Mouse (Mus musculus) stomach, embryonic 15.5 days (tissue): ENCODE results near the gene Six5. TPM values are rescaled to one million over a fixed set of nuclear protein-coding genes. Genes with fewer than 3 reads are reported as not detected.
"Not testable (repeated sequence)": the region's sequence is repeated elsewhere in the genome, so short reads cannot be mapped to it uniquely, and the experiment has no call there.

Source experiments
- ATAC-seq: fragments of 200-750 bp; cut with Nextera tagmentation; 2 replicates; pipeline ENCODE4 v1.8.0; 2017; ENCODE audit warnings: low read depth, moderate number of reproducible peaks, moderate TSS enrichment; ENCODE audit not compliant: insufficient read depth, low FRiP score
- H3K27ac ChIP-seq: fragments of 300-500 bp; sonication (generic); 2 replicates; pipeline ENCODE4 v1.5.1; 2015; ENCODE audit warnings: mild to moderate bottlenecking, inconsistent platforms
- H3K27me3 ChIP-seq: fragments of 300-500 bp; sonication (generic); replicated peaks from 2 replicates; pipeline ENCODE4 v1.6.1; 2015; ENCODE audit warnings: inconsistent platforms
- H3K36me3 ChIP-seq: fragments of 300-500 bp; sonication (generic); 2 replicates; pipeline ENCODE4 v1.6.1; 2015; ENCODE audit warnings: inconsistent platforms
- H3K4me1 ChIP-seq: fragments of 300-500 bp; sonication (generic); 2 replicates; pipeline ENCODE4 v1.6.1; 2015; ENCODE audit warnings: inconsistent platforms
- H3K4me2 ChIP-seq: fragments of 300-500 bp; sonication (generic); 2 replicates; pipeline ENCODE4 v1.6.1; 2015; ENCODE audit warnings: mild to moderate bottlenecking, inconsistent platforms
- H3K4me3 ChIP-seq: fragments of 300-500 bp; sonication (generic); replicated peaks from 2 replicates; pipeline ENCODE4 v1.5.1; 2015; ENCODE audit warnings: inconsistent platforms
- H3K9ac ChIP-seq: fragments of 300-500 bp; sonication (generic); 2 replicates; pipeline ENCODE4 v1.6.1; 2015; ENCODE audit warnings: inconsistent platforms
- H3K9me3 ChIP-seq: fragments of 300-500 bp; sonication (generic); 2 replicates; pipeline ENCODE4 v1.6.1; 2016; ENCODE audit warnings: inconsistent platforms
- WGBS: fragments of 180-500 bp; shearing (Covaris S2); methylation state at CpG from one replicate; pipeline ENCODE4 v1.1.7; 2015; 5-methylcytosine and 5-hydroxymethylcytosine counted together
- polyA plus RNA-seq: library from polyadenylated mRNA; unstranded; fragments of >200 nt; fragmentation: Nextera tagmentation; extraction: Ambion mirVana; gene quantifications from 2 replicates; pipeline ENCODE4 v1.2.1, GENCODE M21; 2015

Six5 gene
- polyA plus RNA-seq, 1 experiment from 2014 or later = 10.8 TPM

- H3K9ac ChIP-seq = no peak overlapping the region
- H3K27me3 ChIP-seq = no peaks in the 10 kb centered on the region
- no peak overlapping the region for H3K27ac ChIP-seq
- H3K4me1 ChIP-seq = 0 out of 2 replicates have a peak, but pooled peaks cover 5% of the 10 kb centered on the region
- no peak for ATAC-seq
- 87% methylated on average over 8 of the region's 8 CpGs for WGBS
- no peak overlapping the region for H3K4me3 ChIP-seq
- no peak overlapping the region for H3K4me2 ChIP-seq
- H3K36me3 ChIP-seq = peaks cover 21% of the 10 kb centered on the region; the same call in 1 of the 2 replicates
- no peaks in the 10 kb centered on the region for H3K9me3 ChIP-seq
Measured at GRCm38 (mm10) chr7:19055108-19055507, 39.3 kb upstream of the Six5 start.

DNA sequence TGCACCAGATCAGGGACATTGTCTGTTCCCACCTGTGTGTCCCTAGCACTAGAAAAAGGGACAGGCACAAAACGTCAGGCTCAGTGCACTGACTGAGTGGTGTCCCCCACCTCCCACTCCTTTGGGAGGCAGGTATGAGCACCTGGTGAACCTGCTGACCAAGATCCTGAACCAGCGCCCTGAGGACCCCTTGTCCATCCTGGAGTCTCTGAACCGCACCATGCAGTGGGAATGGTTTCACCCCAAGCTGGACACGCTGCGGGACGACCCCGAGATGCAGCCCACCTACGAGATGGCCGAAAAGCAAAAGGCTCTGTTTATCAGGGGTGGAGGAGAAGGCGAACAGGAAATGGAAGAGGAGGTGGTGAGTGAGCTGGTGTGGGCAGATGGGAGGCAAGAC, 37.0 kb upstream of the Six5 start:
- H3K9me3 ChIP-seq = no peaks in the 10 kb centered on the region
- H3K36me3 ChIP-seq = 0 out of 2 replicates have a peak, but pooled peaks cover 6% of the 10 kb centered on the region
- H3K9ac ChIP-seq = no peak overlapping the region
- H3K4me2 ChIP-seq = no peak overlapping the region
- 0 out of 2 replicates have a peak, but pooled peaks cover 5% of the 10 kb centered on the region for H3K4me1 ChIP-seq
- 80% methylated on average over 10 of the region's 10 CpGs for WGBS
- no peak overlapping the region for H3K27ac ChIP-seq
- ATAC-seq = no peak
- no peak overlapping the region for H3K4me3 ChIP-seq
- no peaks in the 10 kb centered on the region for H3K27me3 ChIP-seq

DNA sequence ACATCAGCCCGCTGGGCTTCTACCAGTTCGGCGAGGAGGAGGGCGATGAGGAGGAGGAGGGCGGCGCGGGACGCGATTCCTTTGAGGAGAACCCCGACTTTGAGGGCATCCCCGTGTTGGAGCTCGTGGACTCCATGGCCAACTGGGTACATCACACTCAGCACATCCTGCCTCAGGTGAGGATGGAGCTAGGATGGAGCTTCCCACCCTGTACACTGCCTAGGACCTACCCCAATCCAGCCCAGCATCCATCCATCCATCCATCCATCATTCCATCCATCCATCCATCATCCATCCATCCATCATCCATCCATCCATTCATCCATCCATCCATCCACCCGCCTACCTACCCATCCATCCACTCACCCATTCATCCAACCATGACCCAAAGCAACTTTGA, 28.5 kb upstream of the Six5 start:
- H3K4me1 ChIP-seq = no peaks in the 10 kb centered on the region
- H3K27me3 ChIP-seq = peaks cover 33% of the 10 kb centered on the region
- no peak overlapping the region for H3K9ac ChIP-seq
- H3K4me3 ChIP-seq = 0 out of 2 replicates have a peak overlapping the region, but pooled peaks have one; percentile 1
- peak overlapping the region; percentile 31 for H3K4me2 ChIP-seq
- H3K9me3 ChIP-seq = no peaks in the 10 kb centered on the region
- 43% methylated on average over 13 of the region's 13 CpGs for WGBS
- no peak overlapping the region for H3K27ac ChIP-seq
- ATAC-seq = no peak
- no peaks in the 10 kb centered on the region for H3K36me3 ChIP-seq

- Histone ChIP-seq H3K9me3 (no peaks in the 10 kb centered on the region), H3K9ac (no peak overlapping the region), H3K27me3 (peaks cover 33% of the 10 kb centered on the region), H3K27ac (no peak overlapping the region), H3K4me1 (no peaks in the 10 kb centered on the region), H3K4me3 (no peak overlapping the region), H3K36me3 (no peaks in the 10 kb centered on the region), H3K4me2 (no peak overlapping the region)
- ATAC-seq = no peak
- 36% methylated on average over 14 of the region's 14 CpGs for WGBS
Measured at GRCm38 (mm10) chr7:19067063-19067462, 27.3 kb upstream of the Six5 start.

DNA sequence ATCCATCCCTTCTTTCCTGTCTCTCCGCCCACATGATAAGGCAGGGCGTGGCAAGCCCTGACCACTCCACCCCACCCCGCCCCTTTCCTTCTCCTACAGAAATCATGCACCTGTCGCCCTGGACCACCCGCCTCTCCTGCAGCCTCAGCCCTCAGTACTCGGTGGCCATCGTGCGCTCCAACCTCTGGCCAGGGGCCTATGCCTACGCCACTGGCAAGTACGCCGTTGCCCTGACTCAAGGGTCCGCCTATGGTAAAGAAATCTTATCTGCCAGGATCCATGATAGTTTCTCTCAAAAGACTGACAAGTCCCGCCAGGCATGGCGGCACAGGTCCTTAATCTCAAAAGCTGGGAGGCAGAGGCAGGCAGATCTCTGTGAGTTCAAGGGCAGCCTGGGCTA, 26.5 kb upstream of the Six5 start:
- 58% methylated on average over 14 of the region's 14 CpGs for WGBS
- H3K4me2 ChIP-seq = no peak overlapping the region
- no peak overlapping the region for H3K9ac ChIP-seq
- H3K36me3 ChIP-seq = no peaks in the 10 kb centered on the region
- H3K9me3 ChIP-seq = no peaks in the 10 kb centered on the region
- H3K27ac ChIP-seq = no peak overlapping the region
- H3K4me1 ChIP-seq = no peaks in the 10 kb centered on the region
- H3K27me3 ChIP-seq = peaks cover 33% of the 10 kb centered on the region
- no peak for ATAC-seq
- no peak overlapping the region for H3K4me3 ChIP-seq

GRCm38 (mm10) chr7:19068707-19069106, 25.7 kb upstream of the Six5 start:
- no peak overlapping the region for H3K4me3 ChIP-seq
- no peaks in the 10 kb centered on the region for H3K4me1 ChIP-seq
- 5% methylated on average over 2 of the region's 2 CpGs for WGBS
- peaks cover 33% of the 10 kb centered on the region for H3K27me3 ChIP-seq
- H3K4me2 ChIP-seq = no peak overlapping the region
- H3K27ac ChIP-seq = no peak overlapping the region
- no peaks in the 10 kb centered on the region for H3K36me3 ChIP-seq
- no peak overlapping the region for H3K9ac ChIP-seq
- no peaks in the 10 kb centered on the region for H3K9me3 ChIP-seq
- ATAC-seq = no peak

DNA sequence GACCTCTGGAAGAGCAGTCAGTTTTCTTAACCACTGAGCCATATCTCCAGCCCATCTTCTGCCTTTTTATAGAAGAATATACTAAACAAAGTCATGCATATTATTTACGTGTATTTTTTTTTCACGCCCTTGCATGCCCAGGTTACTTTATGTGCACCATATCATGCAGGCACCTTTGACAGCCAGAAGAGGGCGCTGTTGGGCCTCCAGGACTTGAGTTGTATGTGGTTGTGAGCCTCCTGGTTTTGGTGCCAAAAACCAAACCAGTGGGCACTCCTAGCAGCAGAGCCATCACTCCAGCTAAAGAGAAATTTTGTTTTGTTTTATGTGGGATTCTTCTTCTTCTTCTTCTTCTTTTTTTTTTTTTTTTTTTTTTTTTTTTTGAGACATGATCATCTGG, 24.9 kb upstream of the Six5 start:
- no peaks in the 10 kb centered on the region for H3K36me3 ChIP-seq
- no peak for ATAC-seq
- H3K27me3 ChIP-seq = peaks cover 30% of the 10 kb centered on the region
- WGBS = 41% methylated on average over 3 of the region's 3 CpGs
- H3K4me1 ChIP-seq = no peaks in the 10 kb centered on the region
- no peak overlapping the region for H3K27ac ChIP-seq
- H3K4me3 ChIP-seq = no peak overlapping the region
- H3K4me2 ChIP-seq = no peak overlapping the region
- no peaks in the 10 kb centered on the region for H3K9me3 ChIP-seq
- H3K9ac ChIP-seq = no peak overlapping the region

DNA sequence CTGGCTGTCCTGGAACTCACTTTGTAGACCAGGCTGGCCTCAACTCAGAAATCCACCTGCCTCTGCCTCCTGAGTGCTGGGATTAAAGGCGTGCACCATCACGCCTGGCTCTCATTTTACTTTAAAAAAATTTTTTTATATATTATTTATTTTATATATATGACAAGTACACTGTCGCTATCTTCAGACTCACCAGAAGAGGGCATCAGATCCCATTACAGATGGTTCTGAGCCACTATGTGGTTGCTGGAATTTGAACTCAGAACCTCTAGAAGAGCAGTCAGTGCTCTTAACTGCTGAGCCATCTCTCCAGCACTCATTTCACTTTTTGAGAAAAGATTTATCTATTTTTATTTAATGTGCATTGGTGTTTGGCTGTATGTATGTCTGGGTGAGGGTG, 23.4 kb upstream of the Six5 start:
- H3K27ac ChIP-seq, H3K4me2 ChIP-seq, ATAC-seq, H3K36me3 ChIP-seq, H3K4me3 ChIP-seq, H3K9ac ChIP-seq, H3K4me1 ChIP-seq, H3K9me3 ChIP-seq: not testable (repeated sequence)
- 44% methylated on average over 3 of the region's 3 CpGs for WGBS
- H3K27me3 ChIP-seq = peaks cover 14% of the 10 kb centered on the region

- H3K27ac ChIP-seq = no peak overlapping the region
- peaks cover 20% of the 10 kb centered on the region for H3K4me1 ChIP-seq
- WGBS = 74% methylated on average over 9 of the region's 9 CpGs
- peaks cover 6% of the 10 kb centered on the region for H3K36me3 ChIP-seq
- no peaks in the 10 kb centered on the region for H3K9me3 ChIP-seq
- ATAC-seq = no peak
- no peak overlapping the region for H3K4me2 ChIP-seq
- H3K27me3 ChIP-seq = no peaks in the 10 kb centered on the region
- H3K4me3 ChIP-seq = no peak overlapping the region
- no peak overlapping the region for H3K9ac ChIP-seq
Measured at GRCm38 (mm10) chr7:19073504-19073903, 20.9 kb upstream of the Six5 start.

- Histone ChIP-seq H3K4me2 (no peak overlapping the region), H3K4me1 (peaks cover 20% of the 10 kb centered on the region), H3K27ac (no peak overlapping the region), H3K9me3 (no peaks in the 10 kb centered on the region), H3K4me3 (no peak overlapping the region), H3K9ac (no peak overlapping the region), H3K36me3 (peaks cover 13% of the 10 kb centered on the region), H3K27me3 (no peaks in the 10 kb centered on the region)
- no peak for ATAC-seq
- WGBS = 90% methylated on average over 6 of the region's 6 CpGs
Measured at GRCm38 (mm10) chr7:19074494-19074893, 19.9 kb upstream of the Six5 start.

DNA sequence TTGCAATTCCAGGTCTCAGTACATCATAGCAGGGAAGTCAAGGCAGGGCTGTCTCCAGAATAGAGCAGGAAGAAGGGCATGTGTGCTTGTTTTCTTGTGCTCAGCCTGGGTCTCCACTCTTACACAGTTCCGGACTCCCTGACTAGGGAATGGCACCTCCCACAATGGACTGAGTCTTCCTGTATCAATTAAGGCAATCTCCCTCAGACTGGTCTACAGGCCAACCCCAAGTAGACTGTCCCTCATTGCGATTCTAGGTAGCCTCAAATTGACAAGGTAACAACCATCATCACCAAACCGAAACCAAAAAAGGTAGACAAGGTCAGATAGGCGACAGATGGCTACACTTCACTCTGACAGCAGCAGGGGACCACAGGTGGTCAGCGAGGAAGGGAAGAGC, 19.2 kb upstream of the Six5 start:
- no peaks in the 10 kb centered on the region for H3K27me3 ChIP-seq
- peak overlapping the region; percentile 80 for H3K4me2 ChIP-seq
- peaks cover 20% of the 10 kb centered on the region for H3K4me1 ChIP-seq
- peaks cover 19% of the 10 kb centered on the region for H3K36me3 ChIP-seq
- no peak overlapping the region for H3K9ac ChIP-seq
- ATAC-seq = no peak
- H3K4me3 ChIP-seq = peak overlapping the region; percentile 66
- H3K9me3 ChIP-seq = no peaks in the 10 kb centered on the region
- 46% methylated on average over 5 of the region's 5 CpGs for WGBS
- H3K27ac ChIP-seq = no peak overlapping the region

GRCm38 (mm10) chr7:19075723-19076585, 18.4 kb upstream of the Six5 start, which contains the start of gene Dmwd:
Gene Dmwd, plus strand, starts transcription at chr7:19076227.
- H3K9me3 ChIP-seq = no peaks in the 10 kb centered on the region
- peak within 1 kb of the TSS; percentile 80 for H3K4me2 ChIP-seq
- peak within 1 kb of the TSS; percentile 73 for H3K27ac ChIP-seq
- no peaks in the 10 kb centered on the region for H3K27me3 ChIP-seq
- 1% methylated on average over 83 of the region's 91 CpGs for WGBS
- H3K4me1 ChIP-seq = peaks cover 20% of the 10 kb centered on the region
- H3K4me3 ChIP-seq = peak within 1 kb of the TSS; percentile 66
- peak within 1 kb of the TSS; percentile 93 for H3K9ac ChIP-seq
- peak; percentile 96 for ATAC-seq
- peaks cover 26% of the 10 kb centered on the region for H3K36me3 ChIP-seq
